Mouse (Mus musculus) hindbrain, embryonic 13.5 days (tissue): ENCODE results near the gene Mbd3l2. TPM values are rescaled to one million over a fixed set of nuclear protein-coding genes. Genes with fewer than 3 reads are reported as not detected.
A peak's percentile ranks its signal among the peaks of the same experiment; 100 is the strongest.
"Not testable (repeated sequence)": the region's sequence is repeated elsewhere in the genome, so short reads cannot be mapped to it uniquely, and the experiment has no call there.

Experiments
- ATAC-seq: fragments of 200-750 bp; cut with Nextera tagmentation; 2 replicates; pipeline ENCODE4 v1.8.0; 2017; ENCODE audit warnings: moderate TSS enrichment; ENCODE audit not compliant: low FRiP score
- H3K27ac ChIP-seq: fragments of 300-500 bp; sonication (generic); 2 replicates; pipeline ENCODE4 v1.5.1; 2015; ENCODE audit warnings: inconsistent platforms, mild to moderate bottlenecking, moderate library complexity
- H3K27me3 ChIP-seq: fragments of 300-500 bp; sonication (generic); 2 replicates; pipeline ENCODE4 v1.6.1; 2015; ENCODE audit warnings: mild to moderate bottlenecking, inconsistent platforms
- H3K36me3 ChIP-seq: fragments of 300-500 bp; sonication (generic); 2 replicates; pipeline ENCODE4 v1.6.1; 2015; ENCODE audit warnings: mild to moderate bottlenecking, inconsistent platforms
- H3K4me1 ChIP-seq: fragments of 300-500 bp; sonication (generic); replicated peaks from 2 replicates; pipeline ENCODE4 v1.6.1; 2015; ENCODE audit warnings: inconsistent platforms
- H3K4me2 ChIP-seq: fragments of 300-500 bp; sonication (generic); 2 replicates; pipeline ENCODE4 v1.6.1; 2015; ENCODE audit warnings: inconsistent platforms, mild to moderate bottlenecking, moderate library complexity
- H3K4me3 ChIP-seq: fragments of 300-500 bp; sonication (generic); 2 replicates; pipeline ENCODE4 v1.5.1; 2015; ENCODE audit warnings: mild to moderate bottlenecking, inconsistent platforms
- H3K9ac ChIP-seq: fragments of 300-500 bp; sonication (generic); 2 replicates; pipeline ENCODE4 v1.6.1; 2015; ENCODE audit warnings: mild to moderate bottlenecking, inconsistent platforms
- H3K9me3 ChIP-seq: fragments of 300-500 bp; sonication (generic); 2 replicates; pipeline ENCODE4 v1.6.1; 2016; ENCODE audit warnings: inconsistent platforms
- WGBS: fragments of 180-500 bp; shearing (Covaris S2); methylation state at CpG from one replicate; pipeline ENCODE4 v1.1.7; 2015; 5-methylcytosine and 5-hydroxymethylcytosine counted together
- polyA plus RNA-seq: library from polyadenylated mRNA; unstranded; fragments of >200 nt; fragmentation: Nextera tagmentation; extraction: Ambion mirVana; gene quantifications from 2 replicates; pipeline ENCODE4 v1.2.1, GENCODE M21; 2015

Mbd3l2 gene
- 0.08 TPM in 1 of 2 replicates, not detected in the other for polyA plus RNA-seq

GRCm38 (mm10) chr9:18430354-18430753 is at the start of gene Mbd3l2:
TSS of gene Mbd3l2 (plus strand) at chr9:18430654.
- no peak for ATAC-seq
- Histone ChIP-seq H3K4me2 (no peak within 1 kb of the TSS), H3K27ac (no peak within 1 kb of the TSS), H3K27me3 (no peaks in the 10 kb centered on the region), H3K4me1 (no peaks in the 10 kb centered on the region), H3K9me3 (no peaks in the 10 kb centered on the region), H3K36me3 (no peaks in the 10 kb centered on the region), H3K9ac (no peak within 1 kb of the TSS), H3K4me3 (no peak within 1 kb of the TSS)

DNA sequence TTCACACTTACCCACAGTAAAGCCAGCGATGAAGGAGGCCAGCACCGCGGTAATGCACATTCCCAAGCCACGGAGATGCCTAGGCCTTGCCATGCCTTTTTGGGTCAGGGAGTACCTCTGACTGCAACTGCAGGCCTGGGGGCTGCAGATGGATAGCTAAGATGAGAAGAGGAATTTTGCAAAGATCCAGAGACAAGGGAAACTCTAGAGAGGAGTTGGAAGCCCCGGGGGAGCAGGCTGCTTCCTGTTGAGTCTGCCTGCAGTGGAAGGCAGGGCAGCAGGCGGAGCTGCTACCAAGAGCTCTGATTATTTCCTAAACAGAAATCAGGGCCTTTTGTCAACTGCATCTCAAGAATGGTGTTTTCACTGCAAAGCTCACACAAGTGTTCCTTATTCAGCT is 44.7 kb upstream of the Mbd3l2 start:
- no peak overlapping the region for H3K9ac ChIP-seq
- H3K4me1 ChIP-seq: no peaks in the 10 kb centered on the region
- no peaks in the 10 kb centered on the region for H3K27me3 ChIP-seq
- ATAC-seq: no peak
- no peaks in the 10 kb centered on the region for H3K36me3 ChIP-seq
- no peaks in the 10 kb centered on the region for H3K9me3 ChIP-seq
- no peak overlapping the region for H3K4me3 ChIP-seq
- no peak overlapping the region for H3K4me2 ChIP-seq
- peak overlapping the region; percentile 30; the same call in 1 of the 2 replicates for H3K27ac ChIP-seq
- WGBS: 26% methylated on average over 6 of the region's 6 CpGs

- Histone ChIP-seq H3K4me2 (no peak overlapping the region), H3K4me3 (no peak overlapping the region), H3K4me1 (no peaks in the 10 kb centered on the region), H3K27me3 (no peaks in the 10 kb centered on the region), H3K36me3 (no peaks in the 10 kb centered on the region), H3K27ac (no peak overlapping the region), H3K9ac (no peak overlapping the region), H3K9me3 (no peaks in the 10 kb centered on the region)
- 84% methylated on average over 1 of the region's 1 CpGs for WGBS
- no peak for ATAC-seq
Measured at GRCm38 (mm10) chr9:18399629-18400028, 30.8 kb upstream of the Mbd3l2 start.

GRCm38 (mm10) chr9:18402895-18403294 is 27.6 kb upstream of the Mbd3l2 start, which contains the start of gene Naalad2:
TSS of gene Naalad2 (minus strand) at chr9:18402995.
- H3K9me3 ChIP-seq, H3K36me3 ChIP-seq, H3K4me2 ChIP-seq, H3K4me3 ChIP-seq, H3K9ac ChIP-seq, H3K4me1 ChIP-seq, ATAC-seq, H3K27ac ChIP-seq, H3K27me3 ChIP-seq: not testable (repeated sequence)
- 82% methylated on average over 2 of the region's 2 CpGs for WGBS

DNA sequence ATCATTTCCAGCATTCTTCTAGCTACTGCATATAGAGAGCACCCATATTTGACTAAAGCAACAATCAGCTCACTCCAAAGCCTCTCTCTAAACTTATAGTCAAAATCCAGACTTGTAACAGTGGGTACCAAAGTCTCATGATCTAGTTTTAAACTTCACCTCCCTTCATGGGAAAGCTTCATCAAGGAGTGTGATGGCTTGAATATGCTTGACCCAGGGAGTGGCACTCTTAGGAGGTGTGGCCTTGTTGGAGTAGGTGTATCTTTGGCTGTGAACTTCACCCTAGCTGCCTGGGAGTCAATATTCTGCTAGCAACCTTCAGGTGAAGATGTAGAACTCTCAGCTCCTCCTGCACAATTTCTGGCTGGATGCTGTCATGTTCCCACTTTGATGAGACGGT is 26.3 kb upstream of the Mbd3l2 start, which contains the start of gene Ubtfl1:
TSS of gene Ubtfl1 (plus strand) at position 301 of the 400 bp plus-strand sequence.
- ATAC-seq: no peak
- Histone ChIP-seq H3K36me3 (no peaks in the 10 kb centered on the region), H3K27ac (no peak within 1 kb of the TSS), H3K9me3 (no peaks in the 10 kb centered on the region), H3K4me1 (no peaks in the 10 kb centered on the region), H3K4me2 (no peak within 1 kb of the TSS), H3K4me3 (no peak within 1 kb of the TSS), H3K27me3 (no peaks in the 10 kb centered on the region), H3K9ac (no peak within 1 kb of the TSS)
- WGBS: 79% methylated on average over 1 of the region's 1 CpGs

- H3K4me1 ChIP-seq, H3K27ac ChIP-seq, H3K36me3 ChIP-seq, H3K4me3 ChIP-seq, ATAC-seq, H3K9ac ChIP-seq, H3K27me3 ChIP-seq, H3K4me2 ChIP-seq, H3K9me3 ChIP-seq: not testable (repeated sequence)
- 93% methylated on average over 4 of the region's 4 CpGs for WGBS
Measured at GRCm38 (mm10) chr9:18412371-18412770, 18.1 kb upstream of the Mbd3l2 start.

GRCm38 (mm10) chr9:18431687-18432086 is 1.2 kb downstream of the Mbd3l2 start:
- Histone ChIP-seq H3K4me3 (no peak overlapping the region), H3K36me3 (no peaks in the 10 kb centered on the region), H3K9me3 (no peaks in the 10 kb centered on the region), H3K27ac (no peak overlapping the region), H3K27me3 (no peaks in the 10 kb centered on the region), H3K4me1 (no peaks in the 10 kb centered on the region), H3K4me2 (no peak overlapping the region), H3K9ac (no peak overlapping the region)
- no peak for ATAC-seq
- WGBS: 85% methylated on average over 10 of the region's 10 CpGs

DNA sequence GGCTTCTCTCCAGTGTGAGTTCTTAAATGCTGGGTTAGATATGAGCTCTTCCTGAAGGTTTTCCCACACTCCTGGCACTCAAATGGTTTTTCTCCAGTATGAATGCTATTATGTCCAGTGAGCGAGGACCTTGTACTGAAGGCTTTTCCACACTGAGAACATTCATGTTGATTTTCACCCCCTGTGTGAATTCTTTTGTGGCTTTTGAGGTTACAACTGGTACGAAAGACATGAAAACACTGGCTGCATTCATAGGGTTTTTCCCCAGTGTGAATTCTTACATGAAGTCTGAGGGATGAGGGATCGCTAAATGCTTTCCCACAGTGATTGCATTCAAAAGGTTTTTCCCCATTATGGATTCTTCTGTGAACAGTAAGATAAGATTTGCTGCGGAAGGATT is 26.1 kb downstream of the Mbd3l2 start:
- ATAC-seq: no peak
- H3K4me1 ChIP-seq: no peaks in the 10 kb centered on the region
- H3K4me2 ChIP-seq: no peak overlapping the region
- H3K9me3 ChIP-seq: no peaks in the 10 kb centered on the region
- no peaks in the 10 kb centered on the region for H3K27me3 ChIP-seq
- H3K4me3 ChIP-seq: no peak overlapping the region
- 88% methylated on average over 4 of the region's 4 CpGs for WGBS
- H3K9ac ChIP-seq: no peak overlapping the region
- no peak overlapping the region for H3K27ac ChIP-seq
- H3K36me3 ChIP-seq: peaks cover 67% of the 10 kb centered on the region

GRCm38 (mm10) chr9:18467350-18467749 is 36.9 kb downstream of the Mbd3l2 start:
- H3K4me2 ChIP-seq: no peak overlapping the region
- 44% methylated on average over 3 of the region's 3 CpGs for WGBS
- H3K9me3 ChIP-seq: peaks cover 4% of the 10 kb centered on the region; the same call in 1 of the 2 replicates
- H3K9ac ChIP-seq: no peak overlapping the region
- H3K27ac ChIP-seq: no peak overlapping the region
- H3K4me3 ChIP-seq: no peak overlapping the region
- H3K4me1 ChIP-seq: peaks cover 15% of the 10 kb centered on the region
- no peak for ATAC-seq
- peaks cover 76% of the 10 kb centered on the region for H3K36me3 ChIP-seq
- no peaks in the 10 kb centered on the region for H3K27me3 ChIP-seq

DNA sequence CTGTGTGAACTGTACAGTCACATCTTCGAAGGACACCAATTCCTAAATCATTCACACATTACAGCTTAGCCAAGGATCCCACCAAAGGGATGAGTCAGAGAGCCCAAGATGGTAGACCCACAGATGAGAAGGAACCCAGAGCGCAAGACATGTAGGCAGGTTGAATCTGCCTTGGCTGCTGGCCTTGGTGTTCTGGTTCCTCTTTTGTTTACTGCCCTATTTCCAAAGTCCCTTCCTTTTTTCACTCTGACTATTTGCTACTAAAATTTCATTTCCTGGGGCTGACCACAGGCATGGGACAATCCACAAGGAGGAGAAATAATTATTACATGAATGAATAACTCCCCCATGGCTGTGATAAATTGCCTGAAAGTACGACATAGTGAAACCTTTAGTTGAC is 37.6 kb downstream of the Mbd3l2 start:
- H3K9me3 ChIP-seq: peaks cover 4% of the 10 kb centered on the region; the same call in 1 of the 2 replicates
- H3K36me3 ChIP-seq: peaks cover 70% of the 10 kb centered on the region
- H3K9ac ChIP-seq: no peak overlapping the region
- H3K4me2 ChIP-seq: no peak overlapping the region
- H3K4me1 ChIP-seq: peaks cover 19% of the 10 kb centered on the region
- no peak overlapping the region for H3K27ac ChIP-seq
- WGBS: 92% methylated on average over 3 of the region's 3 CpGs
- H3K27me3 ChIP-seq: no peaks in the 10 kb centered on the region
- no peak overlapping the region for H3K4me3 ChIP-seq
- ATAC-seq: no peak

- 5% methylated on average over 39 of the region's 39 CpGs for WGBS
Measured at GRCm38 (mm10) chr9:18473324-18474128, 43.1 kb downstream of the Mbd3l2 start.

GRCm38 (mm10) chr9:18478168-18478567 is 47.7 kb downstream of the Mbd3l2 start, which contains the start of the genes Zfp558 and Mbd3l1:
TSS of gene Zfp558 (minus strand) at chr9:18478268.
TSS of gene Mbd3l1 (plus strand) at chr9:18478359.
- H3K9ac ChIP-seq: no peak within 1 kb of the TSS
- H3K27ac ChIP-seq: no peak within 1 kb of the TSS
- ATAC-seq: no peak
- no peaks in the 10 kb centered on the region for H3K36me3 ChIP-seq
- H3K27me3 ChIP-seq: peaks cover 6% of the 10 kb centered on the region; the same call in 1 of the 2 replicates
- H3K9me3 ChIP-seq: no peaks in the 10 kb centered on the region
- 81% methylated on average over 3 of the region's 3 CpGs for WGBS
- no peak within 1 kb of the TSS for H3K4me3 ChIP-seq
- H3K4me2 ChIP-seq: no peak within 1 kb of the TSS
- H3K4me1 ChIP-seq: 0 out of 2 replicates have a peak, but pooled peaks cover 4% of the 10 kb centered on the region

More at GRCm38 (mm10) chr9:18473324-18474128, 43.1 kb downstream of the Mbd3l2 start:
- peak overlapping the region; percentile 64 for H3K4me2 ChIP-seq
- peak; percentile 98 for ATAC-seq
- peak overlapping the region; percentile 96 for H3K27ac ChIP-seq
- peaks cover 6% of the 10 kb centered on the region; the same call in 1 of the 2 replicates for H3K27me3 ChIP-seq
- H3K4me3 ChIP-seq: peak overlapping the region; percentile 68
- peaks cover 18% of the 10 kb centered on the region for H3K36me3 ChIP-seq
- peak overlapping the region; percentile 83 for H3K9ac ChIP-seq
- H3K4me1 ChIP-seq: peaks cover 18% of the 10 kb centered on the region
- H3K9me3 ChIP-seq: no peaks in the 10 kb centered on the region
